Mouse (Mus musculus): ENCODE results near the gene BC048403. TPM values are rescaled to one million over a fixed set of nuclear protein-coding genes. Genes with fewer than 3 reads are reported as not detected.

The BC048403 gene
- polyA plus RNA-seq, 1 experiment from 2014 or later: 1.3 TPM

- Histone ChIP-seq H3K4me1 (ENCODE audit: control insufficient read depth, low read depth, low read length) (no peaks in the 10 kb centered on the region), H3K27ac (ENCODE audit: low read length) (no peak overlapping the region), H3K9me3 (replicated peaks; ENCODE audit: control insufficient read depth, low read length) (no peaks in the 10 kb centered on the region; the same call in 1 of the 2 replicates), H3K9ac (ENCODE audit: low read depth, low read length) (no peak overlapping the region), H3K36me3 (ENCODE audit: control insufficient read depth, insufficient read depth) (no peaks in the 10 kb centered on the region), H3K4me2 (ENCODE audit: low read depth, low read length) (no peak overlapping the region), H3K4me3 (ENCODE audit: low read depth, low read length) (no peak overlapping the region), H3K27me3 (ENCODE audit: control insufficient read depth, insufficient read depth, low read depth, low read length) (no peaks in the 10 kb centered on the region)
- WGBS (ENCODE audit: insufficient replicate concordance): 80% methylated on average over 18 of the region's 18 CpGs
- no peak for ATAC-seq (ENCODE audit: low read depth)
Measured at GRCm38 (mm10) chr10:121718896-121719585, 20.7 kb upstream of the BC048403 start.

DNA sequence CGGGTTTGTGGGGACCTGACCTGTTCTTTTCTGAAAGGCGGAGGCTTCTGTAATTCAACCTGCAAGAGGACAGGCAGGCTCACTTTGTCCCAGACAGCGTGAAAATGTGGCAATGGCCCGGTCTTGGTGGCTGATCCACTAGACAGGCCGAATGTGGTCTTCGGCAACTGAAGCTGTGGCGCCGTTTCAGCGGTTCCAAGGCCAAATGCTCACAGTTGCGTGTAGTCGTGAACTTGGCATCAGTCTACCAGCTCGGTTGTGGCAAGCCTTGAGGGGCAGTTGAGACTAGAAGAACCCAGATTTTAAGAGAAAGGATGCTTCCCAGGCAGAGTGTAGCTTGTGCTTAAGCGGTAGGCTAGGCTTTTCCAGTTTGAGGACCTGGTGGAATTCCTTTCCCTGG, 19.0 kb upstream of the BC048403 start:
- H3K4me1 ChIP-seq (ENCODE audit: control insufficient read depth, low read depth, low read length): no peaks in the 10 kb centered on the region
- 82% methylated on average over 13 of the region's 13 CpGs for WGBS (ENCODE audit: insufficient replicate concordance)
- no peaks in the 10 kb centered on the region for H3K36me3 ChIP-seq (ENCODE audit: control insufficient read depth, insufficient read depth)
- H3K9me3 ChIP-seq (replicated peaks; ENCODE audit: control insufficient read depth, low read length): no peaks in the 10 kb centered on the region; the same call in 1 of the 2 replicates
- no peaks in the 10 kb centered on the region for H3K27me3 ChIP-seq (ENCODE audit: control insufficient read depth, insufficient read depth, low read depth, low read length)
- H3K4me2 ChIP-seq (ENCODE audit: low read depth, low read length): no peak overlapping the region
- no peak for ATAC-seq (ENCODE audit: low read depth)
- no peak overlapping the region for H3K4me3 ChIP-seq (ENCODE audit: low read depth, low read length)
- H3K27ac ChIP-seq (ENCODE audit: low read length): no peak overlapping the region
- no peak overlapping the region for H3K9ac ChIP-seq (ENCODE audit: low read depth, low read length)

GRCm38 (mm10) chr10:121726505-121726904, 13.2 kb upstream of the BC048403 start:
- no peak for ATAC-seq (ENCODE audit: low read depth)
- Histone ChIP-seq H3K4me2 (ENCODE audit: low read depth, low read length) (no peak overlapping the region), H3K9ac (ENCODE audit: low read depth, low read length) (no peak overlapping the region), H3K4me3 (ENCODE audit: low read depth, low read length) (no peak overlapping the region), H3K4me1 (ENCODE audit: control insufficient read depth, low read depth, low read length) (no peaks in the 10 kb centered on the region), H3K27me3 (ENCODE audit: control insufficient read depth, insufficient read depth, low read depth, low read length) (no peaks in the 10 kb centered on the region), H3K36me3 (ENCODE audit: control insufficient read depth, insufficient read depth) (no peaks in the 10 kb centered on the region), H3K9me3 (replicated peaks; ENCODE audit: control insufficient read depth, low read length) (no peaks in the 10 kb centered on the region), H3K27ac (ENCODE audit: low read length) (no peak overlapping the region)
- WGBS (ENCODE audit: insufficient replicate concordance): 64% methylated on average over 4 of the region's 4 CpGs

DNA sequence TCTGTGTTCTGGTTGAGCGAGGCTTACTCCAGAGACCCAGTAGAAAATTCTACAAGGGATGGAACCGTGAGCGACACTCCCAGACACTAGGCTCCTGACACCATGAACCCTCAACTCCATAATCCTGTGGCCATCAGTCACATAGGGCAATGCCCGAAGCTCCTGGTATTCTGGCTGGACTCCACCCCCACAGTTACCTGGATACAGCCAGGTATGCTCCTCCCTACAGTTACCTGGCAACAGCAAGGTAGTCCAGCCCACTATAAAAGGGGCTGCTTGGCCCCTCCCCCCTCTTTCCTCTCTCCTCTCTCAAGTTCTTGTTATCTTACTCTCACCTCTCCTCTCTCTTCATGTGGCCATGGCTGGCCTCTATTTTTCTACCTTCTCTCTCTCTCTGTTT, 12.6 kb upstream of the BC048403 start:
- no peak for ATAC-seq (ENCODE audit: low read depth)

GRCm38 (mm10) chr10:121728226-121728625, 11.5 kb upstream of the BC048403 start:
- no peak overlapping the region for H3K4me3 ChIP-seq (ENCODE audit: low read depth, low read length)
- 76% methylated on average over 4 of the region's 4 CpGs for WGBS (ENCODE audit: insufficient replicate concordance)

More for the DNA sequence above, 12.6 kb upstream of the BC048403 start:
- H3K36me3 ChIP-seq (ENCODE audit: control insufficient read depth, insufficient read depth): no peaks in the 10 kb centered on the region
- H3K4me2 ChIP-seq (ENCODE audit: low read depth, low read length): no peak overlapping the region
- H3K4me3 ChIP-seq (ENCODE audit: low read depth, low read length): no peak overlapping the region
- H3K27me3 ChIP-seq (ENCODE audit: control insufficient read depth, insufficient read depth, low read depth, low read length): no peaks in the 10 kb centered on the region
- no peaks in the 10 kb centered on the region for H3K4me1 ChIP-seq (ENCODE audit: control insufficient read depth, low read depth, low read length)
- 75% methylated on average over 4 of the region's 4 CpGs for WGBS (ENCODE audit: insufficient replicate concordance)
- H3K9ac ChIP-seq (ENCODE audit: low read depth, low read length): no peak overlapping the region
- no peak overlapping the region for H3K27ac ChIP-seq (ENCODE audit: low read length)
- no peaks in the 10 kb centered on the region for H3K9me3 ChIP-seq (replicated peaks; ENCODE audit: control insufficient read depth, low read length)

DNA sequence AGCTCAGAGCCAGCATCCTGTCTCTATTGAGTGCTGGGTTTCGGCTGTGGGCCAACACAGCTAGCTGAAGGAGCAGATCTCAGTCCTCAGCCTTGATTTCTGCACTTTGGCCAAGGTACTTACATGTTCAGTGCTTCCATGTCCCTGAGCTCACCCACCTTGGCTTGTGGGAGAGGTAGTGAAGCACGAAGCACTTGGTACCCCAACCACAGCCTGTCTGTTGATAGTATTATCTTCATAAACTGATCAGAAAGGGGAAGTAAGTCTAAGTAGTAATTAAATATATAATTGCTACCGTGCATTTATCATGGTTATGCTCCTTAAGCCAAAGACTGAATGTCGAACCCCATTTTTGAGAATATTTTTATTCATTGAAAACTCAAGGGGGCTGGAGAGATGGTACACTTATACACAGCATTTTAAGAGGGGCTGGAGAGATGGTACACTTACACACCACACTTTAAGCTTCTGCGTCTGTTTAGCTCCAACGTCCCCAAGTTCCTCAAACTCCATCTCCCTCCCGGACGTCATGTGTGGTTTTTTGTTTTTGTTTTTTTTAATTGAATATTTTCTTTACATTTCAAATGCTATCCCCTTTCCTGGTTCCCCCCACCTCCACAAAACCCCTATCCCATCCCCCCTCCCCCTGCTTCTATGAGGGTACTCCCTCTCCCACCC, 8.6 kb upstream of the BC048403 start:
- no peak overlapping the region for H3K4me2 ChIP-seq (ENCODE audit: low read depth, low read length)
- H3K27me3 ChIP-seq (ENCODE audit: control insufficient read depth, insufficient read depth, low read depth, low read length): no peaks in the 10 kb centered on the region
- no peaks in the 10 kb centered on the region for H3K4me1 ChIP-seq (ENCODE audit: control insufficient read depth, low read depth, low read length)
- no peak overlapping the region for H3K27ac ChIP-seq (ENCODE audit: low read length)
- H3K9me3 ChIP-seq (replicated peaks; ENCODE audit: control insufficient read depth, low read length): no peaks in the 10 kb centered on the region
- WGBS (ENCODE audit: insufficient replicate concordance): 37% methylated on average over 8 of the region's 8 CpGs
- no peak overlapping the region for H3K4me3 ChIP-seq (ENCODE audit: low read depth, low read length)
- no peak for ATAC-seq (ENCODE audit: low read depth)
- no peak overlapping the region for H3K9ac ChIP-seq (ENCODE audit: low read depth, low read length)
- H3K36me3 ChIP-seq (ENCODE audit: control insufficient read depth, insufficient read depth): no peaks in the 10 kb centered on the region

More at GRCm38 (mm10) chr10:121728226-121728625, 11.5 kb upstream of the BC048403 start:
- no peaks in the 10 kb centered on the region for H3K27me3 ChIP-seq (ENCODE audit: control insufficient read depth, insufficient read depth, low read depth, low read length)
- H3K9me3 ChIP-seq (replicated peaks; ENCODE audit: control insufficient read depth, low read length): no peaks in the 10 kb centered on the region
- no peaks in the 10 kb centered on the region for H3K36me3 ChIP-seq (ENCODE audit: control insufficient read depth, insufficient read depth)
- ATAC-seq (ENCODE audit: low read depth): no peak
- no peaks in the 10 kb centered on the region for H3K4me1 ChIP-seq (ENCODE audit: control insufficient read depth, low read depth, low read length)
- no peak overlapping the region for H3K9ac ChIP-seq (ENCODE audit: low read depth, low read length)
- no peak overlapping the region for H3K4me2 ChIP-seq (ENCODE audit: low read depth, low read length)
- H3K27ac ChIP-seq (ENCODE audit: low read length): no peak overlapping the region

GRCm38 (mm10) chr10:121732542-121732941, 7.2 kb upstream of the BC048403 start:
- H3K4me3 ChIP-seq (ENCODE audit: low read depth, low read length): no peak overlapping the region

DNA sequence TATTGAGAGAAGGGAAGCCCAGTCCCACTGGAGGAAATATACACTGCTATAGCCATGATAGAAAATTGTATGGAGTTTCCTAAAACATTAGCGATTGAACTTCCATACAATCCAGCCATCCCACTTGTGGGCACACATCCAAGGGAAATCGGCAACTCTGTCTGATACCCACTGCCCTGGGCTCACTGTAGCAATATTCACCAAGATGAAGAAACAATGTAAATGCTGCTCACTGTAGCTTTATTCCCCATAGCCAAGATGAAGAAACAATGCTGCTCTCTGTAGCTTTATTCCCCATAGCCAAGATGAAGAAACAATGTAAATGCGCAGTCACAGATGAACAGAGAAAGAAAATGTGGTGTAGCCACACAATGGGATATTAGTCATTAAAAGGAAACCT, 2.5 kb upstream of the BC048403 start:
- Histone ChIP-seq H3K4me1 (ENCODE audit: control insufficient read depth, low read depth, low read length) (peaks cover 11% of the 10 kb centered on the region), H3K9me3 (replicated peaks; ENCODE audit: control insufficient read depth, low read length) (no peaks in the 10 kb centered on the region), H3K4me3 (ENCODE audit: low read depth, low read length) (no peak overlapping the region), H3K9ac (ENCODE audit: low read depth, low read length) (no peak overlapping the region), H3K27ac (ENCODE audit: low read length) (no peak overlapping the region), H3K27me3 (ENCODE audit: control insufficient read depth, insufficient read depth, low read depth, low read length) (no peaks in the 10 kb centered on the region), H3K4me2 (ENCODE audit: low read depth, low read length) (no peak overlapping the region), H3K36me3 (ENCODE audit: control insufficient read depth, insufficient read depth) (no peaks in the 10 kb centered on the region)
- 70% methylated on average over 3 of the region's 3 CpGs for WGBS (ENCODE audit: insufficient replicate concordance)
- no peak for ATAC-seq (ENCODE audit: low read depth)

More at GRCm38 (mm10) chr10:121732542-121732941, 7.2 kb upstream of the BC048403 start:
- Histone ChIP-seq H3K27me3 (ENCODE audit: control insufficient read depth, insufficient read depth, low read depth, low read length) (no peaks in the 10 kb centered on the region), H3K4me2 (ENCODE audit: low read depth, low read length) (no peak overlapping the region), H3K9me3 (replicated peaks; ENCODE audit: control insufficient read depth, low read length) (no peaks in the 10 kb centered on the region), H3K9ac (ENCODE audit: low read depth, low read length) (no peak overlapping the region), H3K36me3 (ENCODE audit: control insufficient read depth, insufficient read depth) (no peaks in the 10 kb centered on the region), H3K27ac (ENCODE audit: low read length) (no peak overlapping the region), H3K4me1 (ENCODE audit: control insufficient read depth, low read depth, low read length) (no peaks in the 10 kb centered on the region)
- ATAC-seq (ENCODE audit: low read depth): no peak
- 82% methylated on average over 9 of the region's 9 CpGs for WGBS (ENCODE audit: insufficient replicate concordance)

GRCm38 (mm10) chr10:121742336-121742735, 2.6 kb downstream of the BC048403 start:
- H3K9ac ChIP-seq (ENCODE audit: low read depth, low read length): no peak overlapping the region
- H3K36me3 ChIP-seq (ENCODE audit: control insufficient read depth, insufficient read depth): peaks cover 2% of the 10 kb centered on the region; the same call in 1 of the 2 replicates
- no peak overlapping the region for H3K4me3 ChIP-seq (ENCODE audit: low read depth, low read length)
- no peaks in the 10 kb centered on the region for H3K27me3 ChIP-seq (ENCODE audit: control insufficient read depth, insufficient read depth, low read depth, low read length)
- no peak overlapping the region for H3K27ac ChIP-seq (ENCODE audit: low read length)
- no peaks in the 10 kb centered on the region for H3K9me3 ChIP-seq (replicated peaks; ENCODE audit: control insufficient read depth, low read length)
- no peak overlapping the region for H3K4me2 ChIP-seq (ENCODE audit: low read depth, low read length)
- H3K4me1 ChIP-seq (ENCODE audit: control insufficient read depth, low read depth, low read length): peaks cover 11% of the 10 kb centered on the region
- ATAC-seq (ENCODE audit: low read depth): no peak
- 69% methylated on average over 4 of the region's 4 CpGs for WGBS (ENCODE audit: insufficient replicate concordance)

Measured in liver, embryonic 16.5 days (tissue).